Mouse (Mus musculus) heart, adult 2 months (tissue): ENCODE measurements around the gene Fgfr2. TPM values are rescaled to one million over a fixed set of nuclear protein-coding genes. Genes with fewer than 3 reads are reported as not detected.

Experiments
- DNase-seq, 2 experiments: peaks; one replicate each; pipeline ENCODE4 v3.0.0; 2021
- H3K27ac ChIP-seq: fragments of 200-600 bp; 2 replicates; pipeline ENCODE4 v1.8.1; 2022
- H3K27me3 ChIP-seq: fragments of 200-500 bp; 2 replicates; pipeline ENCODE4 v1.6.1; 2012; ENCODE audit warnings: mild to moderate bottlenecking, low read length, inconsistent platforms, mixed read lengths; ENCODE audit not compliant: control insufficient read depth, insufficient read depth
- H3K36me3 ChIP-seq: fragments of 200-500 bp; 2 replicates; pipeline ENCODE4 v1.6.1; 2012; ENCODE audit warnings: low read length, inconsistent platforms; ENCODE audit not compliant: control insufficient read depth, insufficient read depth
- H3K4me1 ChIP-seq: fragments of 200-500 bp; 2 replicates; pipeline ENCODE4 v1.6.1; 2011; ENCODE audit warnings: low read length; ENCODE audit not compliant: control insufficient read depth, insufficient read depth
- H3K4me3 ChIP-seq: fragments of 200-600 bp; 2 replicates; pipeline ENCODE4 v1.8.1; 2022
- H3K79me2 ChIP-seq: fragments of 200-500 bp; replicated peaks from 2 replicates; pipeline ENCODE4 v1.6.1; 2012; ENCODE audit warnings: mild to moderate bottlenecking, inconsistent platforms, low read length, moderate library complexity, mixed read lengths; ENCODE audit not compliant: control insufficient read depth, insufficient read depth
- H3K9ac ChIP-seq: fragments of 200-500 bp; 2 replicates; pipeline ENCODE4 v1.6.1; 2012; ENCODE audit warnings: low read depth, mild to moderate bottlenecking, control low read depth, inconsistent platforms, low read length, mixed read lengths
- CTCF ChIP-seq: fragments of 200-600 bp; IDR thresholded peaks from 2 replicates; pipeline ENCODE4 v1.8.1; 2022; ENCODE audit warnings: antibody characterized with exemption, mild to moderate bottlenecking, moderate library complexity
- EP300 ChIP-seq: fragments of 200-500 bp; IDR thresholded peaks from 2 replicates; pipeline ENCODE4 v1.6.1; 2011; ENCODE audit warnings: low read depth, low read length, control low read depth; ENCODE audit not compliant: insufficient read depth
- POLR2A ChIP-seq: fragments of 200-500 bp; IDR thresholded peaks from 2 replicates; pipeline ENCODE4 v1.6.1; 2011; ENCODE audit warnings: mild to moderate bottlenecking, low read depth, low read length, control low read depth; ENCODE audit not compliant: insufficient read depth
- WGBS: fragments of 180-500 bp; shearing (Covaris S2); methylation state at CpG from one replicate; pipeline ENCODE4 v1.1.7; 2018; 5-methylcytosine and 5-hydroxymethylcytosine counted together
- intact Hi-C: fragments of 180-260 bp; cut with DNase I; formaldehyde crosslinking; loops from one replicate; pipeline ENCODE4 v1.15.1; 2025
- polyA plus RNA-seq: library from polyadenylated mRNA; depleted of rRNA; stranded (reverse); fragments of >200 nt; gene quantifications from 2 replicates; pipeline ENCODE4 v1.2.3, GENCODE M21; 2012
- total RNA-seq, 2 experiments: library from RNA; stranded (reverse); gene quantifications; 2 replicates each; pipeline ENCODE4 v1.2.3; 2021

Gene Fgfr2
- total and polyA plus RNA-seq, 3 experiments = 1.1 to 2.0 (median 1.3) TPM

- Histone ChIP-seq H3K27me3 (no peaks in the 10 kb centered on the region), H3K36me3 (peaks cover 4% of the 10 kb centered on the region; the same call in 1 of the 2 replicates), H3K27ac (no peak overlapping the region), H3K4me3 (no peak overlapping the region), H3K79me2 (no peaks in the 10 kb centered on the region), H3K9ac (no peak overlapping the region), H3K4me1 (no peaks in the 10 kb centered on the region)
- TF ChIP-seq POLR2A (no peak), EP300 (no peak), CTCF (no peak)
- WGBS = 88% methylated on average over 14 of the region's 14 CpGs
- intact Hi-C loops = no loop called here
- no peak for DNase-seq
Observed at GRCm38 (mm10) chr7:132991240-132991900, 131.8 kb downstream of the Fgfr2 start.

GRCm38 (mm10) chr7:132989839-132990238 lies 133.3 kb downstream of the Fgfr2 start:
- peaks cover 5% of the 10 kb centered on the region; the same call in 1 of the 2 replicates for H3K36me3 ChIP-seq
- H3K9ac ChIP-seq = no peak overlapping the region
- H3K4me1 ChIP-seq = no peaks in the 10 kb centered on the region
- H3K4me3 ChIP-seq = no peak overlapping the region
- no peaks in the 10 kb centered on the region for H3K27me3 ChIP-seq
- intact Hi-C loops = no loop called here
- H3K79me2 ChIP-seq = no peaks in the 10 kb centered on the region
- DNase-seq = no peak
- WGBS = 87% methylated on average over 5 of the region's 5 CpGs
- H3K27ac ChIP-seq = no peak overlapping the region
- TF ChIP-seq CTCF = no peak
- no peak for TF ChIP-seq POLR2A
- no peak for TF ChIP-seq EP300

DNA sequence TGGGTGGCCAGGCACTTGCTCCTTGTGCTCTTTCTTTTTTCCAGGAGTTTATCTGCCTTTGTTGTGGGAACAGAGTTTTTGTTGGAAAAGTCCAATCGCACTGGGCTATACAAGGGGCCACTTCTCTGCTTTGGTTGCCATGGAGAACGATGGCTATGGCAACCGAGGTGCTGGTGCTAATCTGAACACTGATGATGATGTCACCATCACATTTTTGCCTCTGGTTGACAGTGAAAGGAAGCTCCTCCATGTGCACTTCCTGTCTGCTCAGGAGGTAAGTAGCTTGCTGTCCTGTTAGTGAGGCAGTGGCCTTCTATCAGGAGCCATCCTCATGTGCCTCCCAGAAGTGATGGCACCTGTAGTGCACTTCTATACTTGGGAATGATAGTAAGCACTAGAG lies 140.5 kb downstream of the Fgfr2 start:
- TF ChIP-seq EP300 = no peak
- no peak for TF ChIP-seq CTCF
- no peak for TF ChIP-seq POLR2A
- intact Hi-C loops = no loop called here
- peaks cover 2% of the 10 kb centered on the region; the same call in 1 of the 2 replicates for H3K79me2 ChIP-seq
- H3K4me1 ChIP-seq = peaks cover 2% of the 10 kb centered on the region
- H3K27ac ChIP-seq = no peak overlapping the region
- peaks cover 12% of the 10 kb centered on the region; the same call in 1 of the 2 replicates for H3K36me3 ChIP-seq
- H3K4me3 ChIP-seq = no peak overlapping the region
- H3K27me3 ChIP-seq = no peaks in the 10 kb centered on the region
- H3K9ac ChIP-seq = no peak overlapping the region
- DNase-seq = no peak
- 17% methylated on average over 3 of the region's 3 CpGs for WGBS

GRCm38 (mm10) chr7:132977981-132978380 lies 145.2 kb downstream of the Fgfr2 start:
- H3K9ac ChIP-seq = no peak overlapping the region
- TF ChIP-seq POLR2A (no peak), EP300 (no peak), CTCF (no peak)
- no peak overlapping the region for H3K27ac ChIP-seq
- H3K27me3 ChIP-seq = no peaks in the 10 kb centered on the region
- peaks cover 4% of the 10 kb centered on the region; the same call in 1 of the 2 replicates for H3K79me2 ChIP-seq
- DNase-seq = no peak
- WGBS = 89% methylated on average over 2 of the region's 2 CpGs
- H3K36me3 ChIP-seq = peaks cover 10% of the 10 kb centered on the region; the same call in 1 of the 2 replicates
- peaks cover 2% of the 10 kb centered on the region for H3K4me1 ChIP-seq
- intact Hi-C loops = no loop called here
- H3K4me3 ChIP-seq = no peak overlapping the region

GRCm38 (mm10) chr7:132976079-132976478 lies 147.1 kb downstream of the Fgfr2 start:
- intact Hi-C loops = no loop called here
- Histone ChIP-seq H3K4me1 (no peaks in the 10 kb centered on the region), H3K79me2 (peaks cover 4% of the 10 kb centered on the region; the same call in 1 of the 2 replicates), H3K4me3 (no peak overlapping the region), H3K9ac (no peak overlapping the region), H3K27me3 (no peaks in the 10 kb centered on the region), H3K36me3 (peaks cover 2% of the 10 kb centered on the region; the same call in 1 of the 2 replicates), H3K27ac (no peak overlapping the region)
- no peak for TF ChIP-seq CTCF
- TF ChIP-seq POLR2A = no peak
- TF ChIP-seq EP300 = no peak
- 81% methylated on average over 2 of the region's 2 CpGs for WGBS
- no peak for DNase-seq

GRCm38 (mm10) chr7:132972079-132972478 lies 151.1 kb downstream of the Fgfr2 start:
- 96% methylated on average over 2 of the region's 2 CpGs for WGBS
- peaks cover 2% of the 10 kb centered on the region for H3K36me3 ChIP-seq
- no peak overlapping the region for H3K9ac ChIP-seq

More at GRCm38 (mm10) chr7:132972079-132972478, 151.1 kb downstream of the Fgfr2 start:
- Histone ChIP-seq H3K27ac (no peak overlapping the region), H3K27me3 (no peaks in the 10 kb centered on the region), H3K79me2 (0 out of 2 replicates have a peak, but pooled peaks cover 3% of the 10 kb centered on the region), H3K4me1 (no peaks in the 10 kb centered on the region), H3K4me3 (no peak overlapping the region)
- intact Hi-C loops = loop anchor here (5.0 kb wide), 1 partner anchor 90 kb away; no protein-coding TSS in a partner anchor
- DNase-seq = no peak
- TF ChIP-seq POLR2A = no peak
- peak; percentile 34; the same call in 1 of the 2 replicates for TF ChIP-seq CTCF
